Mouse (Mus musculus) lung, embryonic 16.5 days (tissue): ENCODE data around the gene Gcnt2. TPM values are rescaled to one million over a fixed set of nuclear protein-coding genes. Genes with fewer than 3 reads are reported as not detected.
A peak's percentile ranks its signal among the peaks of the same experiment; 100 is the strongest.

ENCODE experiments used
- ATAC-seq: fragments of 200-750 bp; cut with Nextera tagmentation; 2 replicates; pipeline ENCODE4 v1.8.0; 2017; ENCODE audit warnings: low read depth, mild to moderate bottlenecking, moderate library complexity
- H3K27ac ChIP-seq: fragments of 300-500 bp; sonication (generic); 2 replicates; pipeline ENCODE4 v1.5.1; 2014; ENCODE audit warnings: mild to moderate bottlenecking, control low read depth, low read length
- H3K27me3 ChIP-seq: fragments of 300-500 bp; sonication (generic); 2 replicates; pipeline ENCODE4 v1.6.1; 2014; ENCODE audit warnings: low read depth, low read length, mixed read lengths; ENCODE audit not compliant: control insufficient read depth, insufficient read depth
- H3K36me3 ChIP-seq: fragments of 300-500 bp; sonication (generic); 2 replicates; pipeline ENCODE4 v1.6.1; 2014; ENCODE audit warnings: low read length; ENCODE audit not compliant: control insufficient read depth, insufficient read depth
- H3K4me1 ChIP-seq: fragments of 300-500 bp; sonication (generic); replicated peaks from 2 replicates; pipeline ENCODE4 v1.6.1; 2014; ENCODE audit warnings: low read length, mixed read lengths; ENCODE audit not compliant: control insufficient read depth, insufficient read depth
- H3K4me2 ChIP-seq: fragments of 300-500 bp; sonication (generic); 2 replicates; pipeline ENCODE4 v1.6.1; 2014; ENCODE audit warnings: low read depth, low read length, control low read depth
- H3K4me3 ChIP-seq: fragments of 300-500 bp; sonication (generic); 2 replicates; pipeline ENCODE4 v1.5.1; 2014; ENCODE audit warnings: mild to moderate bottlenecking, low read length, control low read depth
- H3K9ac ChIP-seq: fragments of 300-500 bp; sonication (generic); 2 replicates; pipeline ENCODE4 v1.6.1; 2014; ENCODE audit warnings: low read length, control low read depth
- H3K9me3 ChIP-seq: fragments of 300-500 bp; sonication (generic); 2 replicates; pipeline ENCODE4 v1.6.1; 2016; ENCODE audit warnings: low read length; ENCODE audit not compliant: control insufficient read depth
- WGBS: fragments of 180-500 bp; shearing (Covaris S2); extraction: QIAGEN DNeasy Blood & Tissue Kit; methylation state at CpG from one replicate; pipeline ENCODE4 v1.1.7; 2014; 5-methylcytosine and 5-hydroxymethylcytosine counted together
- polyA plus RNA-seq: library from polyadenylated mRNA; unstranded; fragments of >200 nt; fragmentation: Nextera tagmentation; extraction: Ambion mirVana; gene quantifications from 2 replicates; pipeline ENCODE4 v1.2.1, GENCODE M21; 2015

Gcnt2 gene
- polyA plus RNA-seq, 1 experiment from 2014 or later = 4.5 TPM

DNA sequence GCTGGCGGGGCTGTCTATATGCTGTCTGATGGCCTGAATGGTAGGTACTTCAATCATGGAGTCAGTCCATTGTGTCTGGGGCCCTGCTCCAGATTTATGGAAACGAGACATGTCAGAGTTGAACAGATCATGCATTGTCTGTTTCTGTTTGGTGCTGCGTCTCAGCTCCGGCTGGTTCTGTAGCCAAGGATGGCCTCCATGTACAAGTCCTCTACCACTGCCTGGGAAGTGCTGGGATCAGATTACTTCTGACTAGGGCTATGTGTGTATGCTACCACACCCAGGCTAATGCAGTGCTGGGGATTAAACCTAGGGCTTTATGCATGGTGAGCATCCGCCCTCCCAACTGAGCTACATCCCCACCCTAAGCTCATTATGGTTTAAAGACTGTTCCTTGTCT lies 78.0 kb downstream of the Gcnt2 start:
- Histone ChIP-seq H3K4me2 (no peak overlapping the region), H3K36me3 (no peaks in the 10 kb centered on the region), H3K9ac (no peak overlapping the region), H3K9me3 (no peaks in the 10 kb centered on the region), H3K27me3 (no peaks in the 10 kb centered on the region), H3K27ac (no peak overlapping the region), H3K4me3 (no peak overlapping the region), H3K4me1 (peaks cover 5% of the 10 kb centered on the region; the same call in 1 of the 2 replicates)
- no peak for ATAC-seq
- 88% methylated on average over 5 of the region's 5 CpGs for WGBS

DNA sequence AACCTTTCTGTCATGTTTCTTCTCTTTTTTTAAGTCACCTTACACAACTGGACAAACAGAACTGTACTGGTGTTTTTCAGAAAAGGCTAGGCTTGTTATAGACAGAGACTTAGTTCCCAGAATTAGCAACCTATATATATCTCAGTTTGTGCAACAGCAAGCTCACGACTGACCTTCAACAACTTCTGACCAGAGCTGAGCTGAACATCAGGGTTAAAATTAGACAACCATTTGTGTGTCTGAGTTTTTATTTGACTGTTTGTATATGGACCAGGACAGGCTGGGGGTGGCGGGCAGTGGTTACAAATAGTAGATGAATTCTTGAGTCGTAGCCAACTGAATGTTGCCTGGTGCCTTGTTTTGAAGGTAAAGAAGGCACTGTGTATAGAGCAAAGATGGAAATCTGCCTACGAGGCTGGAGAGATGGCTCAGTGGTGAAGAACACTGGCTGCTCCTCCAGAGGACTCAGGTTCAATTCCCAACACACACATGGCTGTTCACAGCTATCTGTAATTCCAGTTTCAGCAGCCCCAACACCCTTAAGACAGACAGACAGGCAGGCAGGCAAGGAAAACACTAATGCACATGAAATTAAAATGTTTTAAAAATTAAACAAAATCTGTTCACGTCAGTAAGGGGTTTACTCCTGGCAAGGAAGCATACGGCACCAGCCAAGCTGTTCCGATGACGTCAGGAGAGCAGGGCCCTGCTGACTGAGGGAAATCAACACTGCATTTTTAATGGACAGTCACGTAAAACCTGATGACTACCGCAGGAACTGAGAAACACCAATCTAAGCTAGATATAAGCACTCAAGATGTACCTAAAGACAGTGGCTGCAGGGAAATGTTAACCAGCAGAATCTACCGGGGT lies 79.2 kb downstream of the Gcnt2 start:
- Histone ChIP-seq H3K4me3 (no peak overlapping the region), H3K9ac (no peak overlapping the region), H3K36me3 (no peaks in the 10 kb centered on the region), H3K27me3 (no peaks in the 10 kb centered on the region), H3K9me3 (no peaks in the 10 kb centered on the region), H3K27ac (peak overlapping the region; percentile 41), H3K4me1 (peaks cover 5% of the 10 kb centered on the region; the same call in 1 of the 2 replicates), H3K4me2 (no peak overlapping the region)
- WGBS = 53% methylated on average over 11 of the region's 11 CpGs
- ATAC-seq = peak; percentile 70

DNA sequence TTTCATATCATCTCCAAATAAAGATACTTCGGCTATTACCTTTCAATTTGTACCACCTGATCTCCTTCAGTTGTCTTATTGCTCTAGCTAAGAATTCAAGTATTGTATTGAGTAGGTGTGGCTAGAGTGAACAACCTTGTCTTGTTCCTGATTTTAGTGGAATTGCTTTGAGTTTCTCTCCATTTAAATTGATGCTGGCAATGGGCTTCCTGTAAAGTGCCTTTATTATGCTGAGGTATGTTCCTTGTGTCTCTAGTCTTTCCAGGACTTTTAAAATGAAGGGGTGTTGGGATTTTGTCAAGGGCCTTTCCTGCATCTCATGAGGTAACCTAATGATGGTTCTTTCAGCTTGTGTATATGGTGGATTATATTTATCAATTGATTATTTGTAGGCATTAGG lies 83.5 kb downstream of the Gcnt2 start:
- Histone ChIP-seq H3K27me3 (no peaks in the 10 kb centered on the region), H3K4me2 (no peak overlapping the region), H3K9ac (no peak overlapping the region), H3K4me3 (no peak overlapping the region), H3K36me3 (no peaks in the 10 kb centered on the region), H3K4me1 (peaks cover 10% of the 10 kb centered on the region; the same call in 1 of the 2 replicates), H3K27ac (no peak overlapping the region), H3K9me3 (no peaks in the 10 kb centered on the region)
- no peak for ATAC-seq
- 70% methylated on average over 1 of the region's 1 CpGs for WGBS

DNA sequence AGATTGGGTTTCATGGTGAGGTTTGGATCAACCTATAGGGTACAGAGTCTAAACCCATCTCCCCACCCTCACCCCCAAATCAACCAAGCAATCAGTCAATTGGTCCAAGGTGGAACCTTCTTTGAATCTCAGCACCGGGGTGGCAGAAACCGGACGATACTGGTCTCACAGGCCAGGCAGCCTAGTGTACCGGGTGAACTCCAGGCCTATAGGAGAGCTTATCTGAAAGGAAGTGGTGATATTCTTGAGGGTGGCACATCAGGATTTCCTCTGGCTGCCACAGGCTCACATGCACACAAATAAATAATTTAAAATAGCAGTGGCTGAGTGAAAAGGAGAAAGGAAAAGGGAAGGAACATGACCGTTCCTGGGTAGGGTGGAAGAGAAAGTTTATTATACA lies 84.4 kb downstream of the Gcnt2 start:
- Histone ChIP-seq H3K27ac (no peak overlapping the region), H3K4me3 (no peak overlapping the region), H3K4me2 (no peak overlapping the region), H3K4me1 (peaks cover 8% of the 10 kb centered on the region; the same call in 1 of the 2 replicates), H3K9me3 (no peaks in the 10 kb centered on the region), H3K27me3 (no peaks in the 10 kb centered on the region), H3K36me3 (no peaks in the 10 kb centered on the region), H3K9ac (no peak overlapping the region)
- 51% methylated on average over 5 of the region's 5 CpGs for WGBS
- peak; percentile 26; the same call in 1 of the 2 replicates for ATAC-seq

DNA sequence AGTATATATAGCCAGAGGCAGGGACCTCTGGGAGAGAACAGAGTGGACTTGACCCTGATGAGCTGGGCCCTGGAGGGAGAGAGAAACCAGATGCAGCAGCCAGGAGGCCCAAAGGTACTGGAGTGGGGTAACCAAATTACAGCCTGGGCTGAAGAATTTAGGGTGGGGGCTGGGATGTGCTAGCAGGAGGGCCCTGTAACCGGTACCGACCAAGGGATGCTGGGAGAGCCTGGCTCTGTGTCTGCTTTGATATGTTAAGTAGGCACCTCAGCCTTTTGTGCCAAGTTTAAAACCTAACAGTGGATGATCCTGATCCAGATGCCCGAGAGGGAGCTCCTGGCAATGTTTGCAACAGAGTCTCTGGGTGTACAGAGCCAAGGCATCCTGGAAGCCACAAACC lies 84.8 kb downstream of the Gcnt2 start:
- 0 out of 2 replicates have a peak, but pooled peaks have one; percentile 2 for ATAC-seq
- no peak overlapping the region for H3K27ac ChIP-seq
- H3K36me3 ChIP-seq = no peaks in the 10 kb centered on the region
- no peak overlapping the region for H3K4me3 ChIP-seq
- peaks cover 6% of the 10 kb centered on the region; the same call in 1 of the 2 replicates for H3K4me1 ChIP-seq
- H3K4me2 ChIP-seq = no peak overlapping the region
- no peak overlapping the region for H3K9ac ChIP-seq
- 34% methylated on average over 3 of the region's 3 CpGs for WGBS
- no peaks in the 10 kb centered on the region for H3K27me3 ChIP-seq
- H3K9me3 ChIP-seq = no peaks in the 10 kb centered on the region

DNA sequence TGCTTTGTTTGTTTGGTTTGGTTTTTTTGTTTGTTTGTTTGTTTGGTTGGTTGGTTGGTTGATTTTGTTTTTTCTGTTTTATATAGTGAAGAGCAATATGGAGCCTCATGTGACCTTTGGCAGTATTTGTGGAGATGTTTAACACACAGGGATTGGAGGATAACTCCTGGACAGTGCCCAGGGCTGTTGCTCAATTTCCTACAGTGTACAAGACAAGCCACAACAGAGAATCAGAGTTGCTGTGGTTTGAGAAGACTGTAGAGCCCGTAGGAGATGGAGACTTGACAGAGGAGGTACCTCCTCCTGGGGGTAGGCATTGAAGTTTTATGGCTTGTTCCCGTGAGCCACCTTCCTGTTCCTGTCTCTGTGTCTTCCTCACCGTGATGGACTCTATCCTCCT lies 87.0 kb downstream of the Gcnt2 start:
- Histone ChIP-seq H3K4me2 (no peak overlapping the region), H3K27me3 (no peaks in the 10 kb centered on the region), H3K4me3 (no peak overlapping the region), H3K36me3 (no peaks in the 10 kb centered on the region), H3K4me1 (peaks cover 6% of the 10 kb centered on the region; the same call in 1 of the 2 replicates), H3K9ac (no peak overlapping the region), H3K27ac (no peak overlapping the region), H3K9me3 (no peaks in the 10 kb centered on the region)
- ATAC-seq = no peak
- WGBS = 68% methylated on average over 3 of the region's 3 CpGs

DNA sequence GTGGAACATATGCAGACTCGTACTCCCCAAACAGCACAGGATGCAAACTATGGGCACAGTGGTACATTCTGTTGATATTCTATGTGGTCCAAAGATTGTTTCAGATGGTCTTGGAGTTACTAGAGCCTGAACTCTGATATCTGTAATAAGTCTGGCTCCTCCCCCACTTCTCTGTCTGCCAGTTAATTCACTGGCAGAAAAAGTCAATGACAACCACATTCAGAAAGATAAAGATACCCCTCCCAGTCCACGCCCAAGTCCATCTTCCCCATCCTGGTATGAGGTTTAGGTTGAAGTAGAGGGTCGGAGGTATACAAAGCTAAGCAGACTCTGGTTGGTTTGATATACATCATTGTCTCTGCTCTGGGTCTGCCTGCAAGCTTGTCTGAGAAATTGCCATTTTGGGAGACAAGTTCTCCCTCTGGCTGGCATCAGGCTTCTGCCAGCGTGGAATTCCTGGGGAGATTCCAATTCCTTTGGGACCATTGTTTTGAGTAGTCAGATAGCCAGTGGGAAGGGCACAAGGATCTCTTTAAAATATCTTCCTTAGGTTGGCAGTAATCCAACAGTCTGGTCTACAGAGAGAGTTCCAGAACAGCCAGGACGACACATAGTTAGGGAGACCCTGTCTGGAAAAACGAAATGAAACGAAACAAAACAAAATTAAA lies 88.1 kb downstream of the Gcnt2 start:
- Histone ChIP-seq H3K4me1 (peaks cover 6% of the 10 kb centered on the region; the same call in 1 of the 2 replicates), H3K4me2 (no peak overlapping the region), H3K9ac (no peak overlapping the region), H3K36me3 (no peaks in the 10 kb centered on the region), H3K9me3 (no peaks in the 10 kb centered on the region), H3K4me3 (no peak overlapping the region), H3K27ac (0 out of 2 replicates have a peak overlapping the region, but pooled peaks have one; percentile 22), H3K27me3 (no peaks in the 10 kb centered on the region)
- 58% methylated on average over 7 of the region's 7 CpGs for WGBS
- ATAC-seq = no peak

DNA sequence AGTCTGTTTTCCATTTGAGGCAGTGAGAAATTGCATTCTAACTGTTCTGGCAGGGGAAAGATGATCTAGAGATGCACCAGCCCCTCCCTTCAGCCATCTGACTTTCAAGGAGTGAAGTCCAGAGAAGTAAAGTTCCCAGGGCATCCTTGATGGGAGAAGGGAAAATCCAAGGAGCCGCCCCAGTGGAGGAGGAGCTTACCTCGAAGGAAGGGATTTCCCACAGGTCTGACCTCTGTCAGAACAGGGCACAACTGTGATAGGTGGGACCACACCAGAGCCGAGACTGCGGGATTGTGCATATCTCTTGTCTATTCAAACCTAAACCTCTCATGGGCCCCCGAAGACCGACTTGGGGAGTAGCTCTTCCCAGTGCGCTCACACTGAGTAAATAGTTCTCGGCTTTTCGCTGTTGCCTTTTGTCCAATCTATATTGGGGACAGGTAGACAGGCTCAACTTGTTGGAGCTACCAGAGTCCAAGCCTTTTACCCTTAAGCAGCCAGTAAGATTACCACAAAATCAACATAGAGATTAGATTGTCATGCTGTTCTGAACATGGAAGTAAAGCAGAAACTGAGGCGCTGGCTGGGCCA lies 91.9 kb downstream of the Gcnt2 start:
- Histone ChIP-seq H3K36me3 (no peaks in the 10 kb centered on the region), H3K4me2 (no peak overlapping the region), H3K4me1 (0 out of 2 replicates have a peak, but pooled peaks cover 2% of the 10 kb centered on the region), H3K27me3 (no peaks in the 10 kb centered on the region), H3K9ac (no peak overlapping the region), H3K27ac (no peak overlapping the region), H3K9me3 (no peaks in the 10 kb centered on the region), H3K4me3 (no peak overlapping the region)
- ATAC-seq = no peak
- WGBS = 67% methylated on average over 10 of the region's 10 CpGs

DNA sequence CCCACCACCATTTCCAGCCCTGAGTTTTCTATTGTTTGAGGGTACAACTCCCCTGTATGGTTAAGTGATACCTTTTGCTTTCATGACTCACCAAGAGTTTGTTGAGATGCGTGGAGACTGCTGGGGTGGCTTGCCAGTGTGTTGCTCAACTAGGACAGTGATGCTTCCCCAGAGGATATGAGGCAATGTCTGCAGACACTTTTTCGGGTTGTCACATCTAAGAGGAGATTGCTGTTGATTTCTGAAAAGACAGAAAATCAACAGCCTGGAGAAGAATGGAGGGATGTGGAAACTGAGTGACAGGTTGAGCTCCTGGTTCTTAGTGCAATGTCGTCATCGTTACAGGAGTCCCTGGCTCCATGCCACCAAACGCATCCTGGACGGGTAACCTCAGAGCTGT lies 93.7 kb downstream of the Gcnt2 start:
- ATAC-seq = no peak
- 47% methylated on average over 6 of the region's 6 CpGs for WGBS
- Histone ChIP-seq H3K27me3 (no peaks in the 10 kb centered on the region), H3K27ac (no peak overlapping the region), H3K36me3 (no peaks in the 10 kb centered on the region), H3K9me3 (no peaks in the 10 kb centered on the region), H3K4me3 (no peak overlapping the region), H3K9ac (no peak overlapping the region), H3K4me1 (no peaks in the 10 kb centered on the region), H3K4me2 (no peak overlapping the region)
